Mouse (Mus musculus): ENCODE results near the gene 4930438A08Rik. TPM values are rescaled to one million over a fixed set of nuclear protein-coding genes. Genes with fewer than 3 reads are reported as not detected.

The 4930438A08Rik gene
- polyA plus RNA-seq, 1 experiment = 21.1 TPM

DNA sequence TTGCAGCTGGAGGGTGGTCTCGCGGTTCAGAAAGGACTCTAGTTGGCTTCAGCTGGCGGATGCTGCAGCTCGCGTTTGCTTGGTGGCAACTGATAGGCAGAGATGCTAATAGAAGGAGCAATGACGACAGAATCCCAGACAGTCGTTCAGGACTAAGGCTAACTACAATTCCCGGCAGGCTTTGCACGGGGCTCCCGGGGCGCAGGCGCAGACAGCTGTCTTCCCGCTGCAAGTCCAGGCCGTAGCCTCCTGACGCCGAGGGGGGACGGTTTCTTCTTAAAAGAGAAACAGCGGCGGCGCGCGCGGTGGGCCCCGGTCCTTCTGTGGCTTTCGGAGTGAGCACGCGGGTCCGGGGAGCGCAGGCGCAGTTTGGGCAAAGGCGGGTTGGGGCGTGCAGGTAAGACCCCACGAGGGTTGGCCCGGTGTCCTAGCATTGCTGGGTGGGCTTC is 32.3 kb downstream of the 4930438A08Rik start, which contains the start of gene Zfp692:
TSS of gene Zfp692 (plus strand) at position 210 of the 449 bp plus-strand sequence.
- Histone ChIP-seq H3K4me1 (ENCODE audit: control insufficient read depth, insufficient read depth, low read length) (peaks cover 2% of the 10 kb centered on the region; the same call in 1 of the 2 replicates), H3K27ac (ENCODE audit: control insufficient read depth, insufficient read depth, low read depth, low read length, poor library complexity) (peak within 1 kb of the TSS; percentile 65), H3K4me3 (replicated peaks; ENCODE audit: control insufficient read depth, low read depth, low read length) (peak within 1 kb of the TSS; percentile 92)
- TF ChIP-seq CTCF (IDR thresholded peaks at IDR 0.05; ENCODE audit: control insufficient read depth, insufficient read depth, low read length) = no peak
- TF ChIP-seq POLR2A (IDR thresholded peaks at IDR 0.05; ENCODE audit: borderline replicate concordance, control insufficient read depth, low read depth, low read length) = peak; percentile 53; the same call in 1 of the 2 replicates
- 0% methylated on average over 34 of the region's 34 CpGs for whole genome bisulfite sequencing

GRCm38 (mm10) chr11:58307411-58308080 is 32.9 kb downstream of the 4930438A08Rik start:
- H3K4me1 ChIP-seq (ENCODE audit: control insufficient read depth, insufficient read depth, low read length) = peaks cover 2% of the 10 kb centered on the region; the same call in 1 of the 2 replicates
- 2% methylated on average over 42 of the region's 42 CpGs for WGBS
- H3K27ac ChIP-seq (ENCODE audit: control insufficient read depth, insufficient read depth, low read depth, low read length, poor library complexity) = peak overlapping the region; percentile 65
- peak overlapping the region; percentile 92 for H3K4me3 ChIP-seq (replicated peaks; ENCODE audit: control insufficient read depth, low read depth, low read length)
- no peak for TF ChIP-seq CTCF (IDR thresholded peaks at IDR 0.05; ENCODE audit: control insufficient read depth, insufficient read depth, low read length)
- no peak for TF ChIP-seq POLR2A (IDR thresholded peaks at IDR 0.05; ENCODE audit: borderline replicate concordance, control insufficient read depth, low read depth, low read length)

DNA sequence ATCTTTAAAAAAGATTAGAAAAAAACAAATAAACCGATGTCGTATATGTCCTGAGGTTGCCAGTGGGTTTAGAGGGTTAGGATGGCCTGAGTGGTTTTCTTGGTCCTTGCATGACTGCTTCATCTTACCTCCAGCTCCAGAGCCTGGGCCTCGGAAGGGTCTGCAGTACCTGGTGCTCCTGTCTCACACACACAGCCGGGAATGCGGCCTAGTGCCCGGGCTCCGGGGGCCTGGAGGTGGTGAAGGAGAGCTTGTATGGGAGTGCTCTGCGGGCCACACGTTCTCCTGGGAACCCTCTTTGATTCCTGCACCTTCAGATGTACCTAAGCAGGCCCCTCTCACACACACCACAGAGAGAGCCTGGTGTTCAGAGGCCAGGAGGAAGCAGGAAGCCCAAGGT is 34.1 kb downstream of the 4930438A08Rik start:
- H3K4me1 ChIP-seq (ENCODE audit: control insufficient read depth, insufficient read depth, low read length) = peaks cover 2% of the 10 kb centered on the region; the same call in 1 of the 2 replicates
- TF ChIP-seq CTCF (IDR thresholded peaks at IDR 0.05; ENCODE audit: control insufficient read depth, insufficient read depth, low read length) (no peak), POLR2A (IDR thresholded peaks at IDR 0.05; ENCODE audit: borderline replicate concordance, control insufficient read depth, low read depth, low read length) (no peak)
- 90% methylated on average over 9 of the region's 9 CpGs for WGBS
- no peak overlapping the region for H3K27ac ChIP-seq (ENCODE audit: control insufficient read depth, insufficient read depth, low read depth, low read length, poor library complexity)
- H3K4me3 ChIP-seq (replicated peaks; ENCODE audit: control insufficient read depth, low read depth, low read length) = no peak overlapping the region

GRCm38 (mm10) chr11:58314069-58314468 is 39.5 kb downstream of the 4930438A08Rik start:
- TF ChIP-seq CTCF (IDR thresholded peaks at IDR 0.05; ENCODE audit: control insufficient read depth, insufficient read depth, low read length) = no peak
- TF ChIP-seq POLR2A (IDR thresholded peaks at IDR 0.05; ENCODE audit: borderline replicate concordance, control insufficient read depth, low read depth, low read length) = no peak
- Histone ChIP-seq H3K4me1 (ENCODE audit: control insufficient read depth, insufficient read depth, low read length) (no peaks in the 10 kb centered on the region; the same call in 1 of the 2 replicates), H3K27ac (ENCODE audit: control insufficient read depth, insufficient read depth, low read depth, low read length, poor library complexity) (no peak overlapping the region), H3K4me3 (replicated peaks; ENCODE audit: control insufficient read depth, low read depth, low read length) (no peak overlapping the region)
- 84% methylated on average over 6 of the region's 6 CpGs for WGBS

DNA sequence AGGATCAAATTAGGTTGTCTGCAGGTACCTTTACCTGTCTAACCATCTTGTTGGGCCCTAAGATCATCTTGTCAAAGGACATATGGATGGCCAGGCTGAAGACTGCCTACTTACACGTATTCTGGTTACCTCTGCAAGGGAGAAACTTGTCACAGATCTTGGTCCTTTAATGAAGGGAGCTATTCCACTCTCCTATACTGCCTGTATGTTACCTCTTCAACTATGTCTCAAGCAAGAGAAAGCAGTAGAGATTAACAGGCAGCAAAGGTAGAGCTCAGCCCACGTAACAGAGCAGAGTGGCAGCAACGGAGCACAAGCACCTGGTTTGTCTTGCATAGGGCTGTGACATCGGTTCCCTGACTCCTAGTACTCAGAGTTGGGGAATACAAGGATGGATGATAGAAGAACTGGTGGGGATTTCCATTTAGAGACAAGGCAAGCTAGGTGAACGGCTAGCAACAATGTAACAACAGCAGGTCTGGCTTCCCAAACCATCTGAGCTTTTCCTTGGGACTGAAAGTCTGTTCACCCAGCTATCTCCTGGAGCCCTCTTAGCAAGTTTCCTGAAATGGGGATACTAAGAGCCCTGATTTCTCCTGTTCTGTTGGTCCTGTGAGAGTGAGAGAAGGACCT is 41.1 kb downstream of the 4930438A08Rik start:
- Histone ChIP-seq H3K4me1 (ENCODE audit: control insufficient read depth, insufficient read depth, low read length) (no peaks in the 10 kb centered on the region; the same call in 1 of the 2 replicates), H3K4me3 (replicated peaks; ENCODE audit: control insufficient read depth, low read depth, low read length) (no peak overlapping the region), H3K27ac (ENCODE audit: control insufficient read depth, insufficient read depth, low read depth, low read length, poor library complexity) (no peak overlapping the region)
- TF ChIP-seq POLR2A (IDR thresholded peaks at IDR 0.05; ENCODE audit: borderline replicate concordance, control insufficient read depth, low read depth, low read length) (no peak), CTCF (IDR thresholded peaks at IDR 0.05; ENCODE audit: control insufficient read depth, insufficient read depth, low read length) (no peak)
- WGBS = 93% methylated on average over 5 of the region's 5 CpGs

DNA sequence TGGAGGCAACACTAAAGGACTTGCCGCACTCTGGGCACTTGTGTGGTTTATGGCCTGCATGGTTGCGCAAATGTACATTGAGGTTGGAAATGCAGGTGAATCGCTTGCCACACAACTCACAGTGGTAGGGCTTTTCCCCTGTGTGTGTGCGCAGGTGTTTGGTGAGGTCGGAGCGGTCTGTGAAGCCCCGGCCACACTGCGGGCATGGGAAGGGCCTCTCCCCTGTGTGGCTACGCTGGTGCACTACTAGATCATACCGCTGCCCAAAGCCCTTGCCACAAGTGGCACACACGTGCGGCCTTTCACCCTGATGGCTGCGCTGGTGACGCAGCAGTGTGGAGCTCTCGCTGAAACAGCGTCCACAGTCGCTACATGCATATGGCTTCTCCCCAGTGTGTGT is 41.7 kb downstream of the 4930438A08Rik start:
- Histone ChIP-seq H3K4me1 (ENCODE audit: control insufficient read depth, insufficient read depth, low read length) (no peaks in the 10 kb centered on the region; the same call in 1 of the 2 replicates), H3K27ac (ENCODE audit: control insufficient read depth, insufficient read depth, low read depth, low read length, poor library complexity) (no peak overlapping the region), H3K4me3 (replicated peaks; ENCODE audit: control insufficient read depth, low read depth, low read length) (no peak overlapping the region)
- TF ChIP-seq POLR2A (IDR thresholded peaks at IDR 0.05; ENCODE audit: borderline replicate concordance, control insufficient read depth, low read depth, low read length) (no peak), CTCF (IDR thresholded peaks at IDR 0.05; ENCODE audit: control insufficient read depth, insufficient read depth, low read length) (no peak)
- 90% methylated on average over 17 of the region's 17 CpGs for WGBS

DNA sequence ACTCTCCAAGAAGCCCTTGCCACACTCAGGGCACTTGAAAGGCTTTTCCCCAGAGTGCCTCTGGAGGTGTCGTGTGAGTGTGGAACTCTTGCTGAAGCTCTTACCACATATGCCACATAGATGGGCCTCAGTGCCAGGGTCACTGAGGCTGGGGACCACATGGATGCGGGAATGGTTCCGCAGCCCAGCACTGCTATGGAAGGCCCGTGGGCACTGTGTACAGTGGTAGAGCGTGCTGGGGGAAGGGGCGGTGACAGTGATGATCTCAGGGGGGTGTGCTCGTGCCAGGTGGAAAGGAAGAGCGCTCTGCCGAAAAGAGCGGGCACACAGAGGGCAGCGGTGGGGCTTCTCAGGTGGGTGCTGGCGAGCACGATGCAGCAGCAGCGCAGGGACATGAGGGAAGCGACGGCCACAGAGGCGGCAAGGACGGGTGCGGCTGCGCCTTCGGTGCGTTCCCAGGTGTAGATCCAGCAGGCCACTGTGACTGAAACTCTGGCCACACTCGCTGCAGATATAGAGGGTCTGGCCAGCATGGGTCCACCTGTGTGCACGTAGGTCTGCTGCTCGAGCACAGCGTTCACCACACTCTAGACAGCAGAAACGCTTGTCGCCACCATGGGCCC is 42.3 kb downstream of the 4930438A08Rik start:
- TF ChIP-seq CTCF (IDR thresholded peaks at IDR 0.05; ENCODE audit: control insufficient read depth, insufficient read depth, low read length) = no peak
- peak; percentile 27; the same call in 1 of the 2 replicates for TF ChIP-seq POLR2A (IDR thresholded peaks at IDR 0.05; ENCODE audit: borderline replicate concordance, control insufficient read depth, low read depth, low read length)
- Histone ChIP-seq H3K27ac (ENCODE audit: control insufficient read depth, insufficient read depth, low read depth, low read length, poor library complexity) (no peak overlapping the region), H3K4me1 (ENCODE audit: control insufficient read depth, insufficient read depth, low read length) (no peaks in the 10 kb centered on the region; the same call in 1 of the 2 replicates), H3K4me3 (replicated peaks; ENCODE audit: control insufficient read depth, low read depth, low read length) (no peak overlapping the region)
- WGBS = 95% methylated on average over 28 of the region's 28 CpGs
